Mouse (Mus musculus): ENCODE results near the gene Rln3. TPM values are rescaled to one million over a fixed set of nuclear protein-coding genes. Genes with fewer than 3 reads are reported as not detected.
A peak's percentile ranks its signal among the peaks of the same experiment; 100 is the strongest.

Gene Rln3
- polyA plus RNA-seq, 2 experiments = not detected

GRCm38 (mm10) chr8:84003612-84004246, 41.1 kb downstream of the Rln3 start:
- 70% methylated on average over 6 of the region's 6 CpGs for WGBS (ENCODE audit: insufficient replicate concordance)
- no peak for TF ChIP-seq EP300 (IDR thresholded peaks at IDR 0.05; ENCODE audit: low read depth)
- TF ChIP-seq CTCF (IDR thresholded peaks at IDR 0.05; ENCODE audit: low read depth) = no peak
- Histone ChIP-seq H3K9me3 (ENCODE audit: control insufficient read depth, low read length) (no peaks in the 10 kb centered on the region), H3K4me2 (ENCODE audit: low read depth) (peak overlapping the region; percentile 90), H3K27ac (peak overlapping the region; percentile 27), H3K4me3 (ENCODE audit: insufficient read depth in 1 of 2, low read depth in 2 of 2, low read length in 2 of 2) (no peak overlapping the region; a peak in 1 of 4 replicates), H3K9ac (replicated peaks) (peak overlapping the region; percentile 45), H3K27me3 (ENCODE audit: control insufficient read depth, insufficient read depth, low read length) (no peaks in the 10 kb centered on the region), H3K4me1 (replicated peaks; ENCODE audit: control insufficient read depth in 2 of 2, insufficient read depth in 2 of 2, low read length in 1 of 2) (peaks cover 10 to 11% of the 10 kb centered on the region in 2 experiments), H3K36me3 (replicated peaks; ENCODE audit: control insufficient read depth, insufficient read depth, low read depth) (peaks cover 25% of the 10 kb centered on the region)
- ATAC-seq (ENCODE audit: insufficient read depth) (no peak), DNase-seq (ENCODE audit: low read depth in 3 of 3, low spot score in 3 of 3) (no peak)

GRCm38 (mm10) chr8:84002957-84003611, 41.7 kb downstream of the Rln3 start:
- Histone ChIP-seq H3K4me3 (ENCODE audit: insufficient read depth in 1 of 2, low read depth in 2 of 2, low read length in 2 of 2) (no peak overlapping the region), H3K36me3 (replicated peaks; ENCODE audit: control insufficient read depth, insufficient read depth, low read depth) (peaks cover 25% of the 10 kb centered on the region), H3K27ac (no peak overlapping the region), H3K4me2 (ENCODE audit: low read depth) (no peak overlapping the region), H3K4me1 (replicated peaks; ENCODE audit: control insufficient read depth in 2 of 2, insufficient read depth in 2 of 2, low read length in 1 of 2) (peaks cover 10 to 11% of the 10 kb centered on the region in 2 experiments), H3K9ac (replicated peaks) (no peak overlapping the region), H3K27me3 (ENCODE audit: control insufficient read depth, insufficient read depth, low read length) (no peaks in the 10 kb centered on the region), H3K9me3 (ENCODE audit: control insufficient read depth, low read length) (no peaks in the 10 kb centered on the region)
- TF ChIP-seq CTCF (IDR thresholded peaks at IDR 0.05; ENCODE audit: low read depth) (no peak), EP300 (IDR thresholded peaks at IDR 0.05; ENCODE audit: low read depth) (no peak)
- 67% methylated on average over 12 of the region's 12 CpGs for WGBS (ENCODE audit: insufficient replicate concordance)
- DNase-seq (ENCODE audit: low read depth in 3 of 3, low spot score in 3 of 3) (no peak), ATAC-seq (ENCODE audit: insufficient read depth) (no peak)

- DNase-seq (ENCODE audit: low read depth in 3 of 3, low spot score in 3 of 3) (no peak), ATAC-seq (ENCODE audit: insufficient read depth) (no peak)
- Histone ChIP-seq H3K9ac (replicated peaks) (no peak within 1 kb of the TSS), H3K36me3 (replicated peaks; ENCODE audit: control insufficient read depth, insufficient read depth, low read depth) (peaks cover 25% of the 10 kb centered on the region), H3K4me1 (replicated peaks; ENCODE audit: control insufficient read depth in 2 of 2, insufficient read depth in 2 of 2, low read length in 1 of 2) (peaks cover 10 to 11% of the 10 kb centered on the region in 2 experiments), H3K27me3 (ENCODE audit: control insufficient read depth, insufficient read depth, low read length) (no peaks in the 10 kb centered on the region), H3K9me3 (ENCODE audit: control insufficient read depth, low read length) (no peaks in the 10 kb centered on the region), H3K27ac (no peak within 1 kb of the TSS), H3K4me2 (ENCODE audit: low read depth) (no peak within 1 kb of the TSS), H3K4me3 (ENCODE audit: insufficient read depth in 1 of 2, low read depth in 2 of 2, low read length in 2 of 2) (no peak within 1 kb of the TSS)
- TF ChIP-seq CTCF (IDR thresholded peaks at IDR 0.05; ENCODE audit: low read depth) (no peak), EP300 (IDR thresholded peaks at IDR 0.05; ENCODE audit: low read depth) (no peak)
- 85% methylated on average over 60 of the region's 61 CpGs for WGBS (ENCODE audit: insufficient replicate concordance)
Measured at GRCm38 (mm10) chr8:84001281-84002000, 43.4 kb downstream of the Rln3 start, which contains the start of gene 1700067K01Rik. TSS of gene 1700067K01Rik (plus strand) at chr8:84001502.

- H3K27ac ChIP-seq = no peak overlapping the region
- H3K27me3 ChIP-seq (ENCODE audit: control insufficient read depth, insufficient read depth, low read length) = no peaks in the 10 kb centered on the region
- peak overlapping the region; percentile 18; the same call in 1 of the 2 replicates for H3K9ac ChIP-seq (replicated peaks)
- H3K4me3 ChIP-seq (ENCODE audit: insufficient read depth in 1 of 2, low read depth in 2 of 2, low read length in 2 of 2) = peak overlapping the region in 1 of 2 experiments; percentile 89; a peak in 1 of 4 replicates
- H3K4me1 ChIP-seq (replicated peaks; ENCODE audit: control insufficient read depth in 2 of 2, insufficient read depth in 2 of 2, low read length in 1 of 2) = peaks cover 7% of the 10 kb centered on the region in 2 experiments
- H3K9me3 ChIP-seq (ENCODE audit: control insufficient read depth, low read length) = no peaks in the 10 kb centered on the region
- H3K36me3 ChIP-seq (replicated peaks; ENCODE audit: control insufficient read depth, insufficient read depth, low read depth) = peaks cover 25% of the 10 kb centered on the region
- no peak for DNase-seq (ENCODE audit: low read depth in 3 of 3, low spot score in 3 of 3)
- no peak overlapping the region for H3K4me2 ChIP-seq (ENCODE audit: low read depth)
- no peak for ATAC-seq (ENCODE audit: insufficient read depth)
- TF ChIP-seq EP300 (IDR thresholded peaks at IDR 0.05; ENCODE audit: low read depth) (no peak), CTCF (IDR thresholded peaks at IDR 0.05; ENCODE audit: low read depth) (no peak)
- 95% methylated on average over 2 of the region's 2 CpGs for WGBS (ENCODE audit: insufficient replicate concordance)
Measured at GRCm38 (mm10) chr8:83999825-84000224, 45.0 kb downstream of the Rln3 start.
